Mouse (Mus musculus): ENCODE measurements around the gene Dennd2a. TPM values are rescaled to one million over a fixed set of nuclear protein-coding genes. Genes with fewer than 3 reads are reported as not detected.

Dennd2a gene
- polyA plus RNA-seq, 1 experiment: 4.3 TPM

DNA sequence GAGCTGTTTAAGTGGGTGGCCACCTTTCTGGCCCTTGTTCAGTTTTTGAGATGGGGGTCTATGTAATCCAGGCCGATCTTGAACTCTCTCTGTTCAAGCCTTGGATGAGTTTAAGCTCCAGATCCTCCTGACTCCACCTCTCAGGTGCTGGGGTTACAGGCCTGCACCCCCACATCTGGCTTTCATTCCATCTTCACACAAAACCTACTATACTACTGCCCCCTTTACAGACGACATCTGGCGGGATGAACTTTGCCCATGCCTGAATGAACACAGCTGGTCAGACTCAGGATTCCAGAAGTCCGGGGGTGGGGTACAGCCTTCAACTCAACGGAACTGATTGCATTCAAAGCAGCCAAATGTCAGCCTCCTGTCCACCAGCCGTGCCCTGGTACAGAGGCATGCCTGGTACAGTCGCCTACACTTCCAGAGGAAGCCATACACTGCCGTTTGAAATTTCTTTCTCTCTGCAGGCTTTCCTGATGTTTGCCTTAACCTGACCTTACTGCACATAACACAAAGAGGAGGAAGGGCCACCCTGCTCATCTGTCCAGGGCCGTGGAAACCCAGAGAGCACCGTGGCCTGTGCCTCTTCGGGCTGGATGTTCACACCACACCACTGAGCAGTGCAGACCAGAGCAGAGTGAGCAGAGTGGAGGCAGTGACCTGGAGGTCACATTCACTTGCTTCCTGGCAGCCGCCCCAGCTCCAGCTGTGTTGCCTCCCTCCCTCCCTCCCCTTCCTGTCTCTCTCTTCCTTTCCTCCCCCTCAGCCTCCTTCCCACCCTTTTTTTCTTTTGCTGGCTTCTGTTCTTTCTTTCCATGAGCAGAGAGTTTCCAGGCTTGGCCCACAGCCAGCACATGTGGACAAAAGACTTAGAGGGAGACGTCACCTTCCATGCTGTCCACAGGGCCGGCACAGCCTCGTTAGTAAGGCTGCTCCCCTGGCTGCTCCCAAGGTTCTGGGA lies 14.8 kb downstream of the Dennd2a start:
- peaks cover 48% of the 10 kb centered on the region for H3K4me1 ChIP-seq (ENCODE audit: control insufficient read depth, insufficient read depth, low read length)
- no peak overlapping the region for H3K27ac ChIP-seq (ENCODE audit: insufficient read depth, low read depth, low read length)
- TF ChIP-seq CTCF (IDR thresholded peaks at IDR 0.05; ENCODE audit: low read depth, low read length) (no peak), POLR2A (IDR thresholded peaks at IDR 0.05; ENCODE audit: borderline replicate concordance, low read depth, low read length) (no peak)
- H3K4me3 ChIP-seq (ENCODE audit: insufficient read depth, low read length): no peak overlapping the region

DNA sequence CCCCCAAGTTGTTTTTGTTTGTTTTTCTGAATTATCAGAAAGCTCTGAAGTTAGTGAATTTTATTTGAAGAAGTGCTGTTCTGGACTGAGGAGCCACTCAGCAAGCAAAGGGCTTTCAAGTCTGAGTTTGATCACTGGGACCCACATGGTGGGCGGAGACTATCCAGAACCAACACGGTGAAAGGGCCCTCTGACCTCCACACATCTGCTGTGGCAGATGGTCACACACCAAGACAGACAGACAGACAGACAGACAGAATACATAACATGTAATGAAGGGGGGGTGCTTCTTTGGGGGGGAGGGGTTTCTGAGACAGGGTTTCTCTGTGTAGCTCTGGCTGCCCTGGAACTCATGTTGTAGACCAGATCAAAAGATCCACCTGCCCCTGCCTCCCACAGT lies 17.1 kb downstream of the Dennd2a start:
- peaks cover 52% of the 10 kb centered on the region for H3K4me1 ChIP-seq (ENCODE audit: control insufficient read depth, insufficient read depth, low read length)
- TF ChIP-seq CTCF (IDR thresholded peaks at IDR 0.05; ENCODE audit: low read depth, low read length): no peak
- no peak for TF ChIP-seq POLR2A (IDR thresholded peaks at IDR 0.05; ENCODE audit: borderline replicate concordance, low read depth, low read length)
- H3K27ac ChIP-seq (ENCODE audit: insufficient read depth, low read depth, low read length): no peak overlapping the region
- H3K4me3 ChIP-seq (ENCODE audit: insufficient read depth, low read length): no peak overlapping the region

GRCm38 (mm10) chr6:39539679-39540155 lies 17.9 kb downstream of the Dennd2a start:
- H3K4me1 ChIP-seq (ENCODE audit: control insufficient read depth, insufficient read depth, low read length): peaks cover 47% of the 10 kb centered on the region
- TF ChIP-seq POLR2A (IDR thresholded peaks at IDR 0.05; ENCODE audit: borderline replicate concordance, low read depth, low read length) (no peak), CTCF (IDR thresholded peaks at IDR 0.05; ENCODE audit: low read depth, low read length) (no peak)

DNA sequence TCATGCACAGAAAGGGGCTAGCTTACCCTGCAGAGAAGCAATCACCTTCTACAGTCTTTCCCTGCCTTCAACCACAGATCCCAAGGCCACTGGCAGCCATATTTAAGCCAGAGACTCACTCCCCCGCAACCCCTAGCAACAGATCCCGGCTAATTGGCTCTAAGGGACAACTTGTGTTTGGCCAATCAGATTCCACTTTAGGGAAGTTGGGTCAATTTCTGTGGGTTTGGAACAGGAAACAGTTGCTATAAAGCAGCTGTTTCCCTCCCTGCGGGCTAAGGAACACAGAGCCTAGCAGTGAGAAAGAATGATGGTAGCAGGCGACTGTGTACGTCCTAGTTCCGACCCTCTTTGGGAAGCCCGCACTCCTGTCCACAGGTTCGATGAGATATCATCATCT lies 19.4 kb downstream of the Dennd2a start:
- H3K4me3 ChIP-seq (ENCODE audit: insufficient read depth, low read length): no peak overlapping the region
- peak overlapping the region; percentile 71 for H3K27ac ChIP-seq (ENCODE audit: insufficient read depth, low read depth, low read length)
- H3K4me1 ChIP-seq (ENCODE audit: control insufficient read depth, insufficient read depth, low read length): peaks cover 45% of the 10 kb centered on the region
- no peak for TF ChIP-seq POLR2A (IDR thresholded peaks at IDR 0.05; ENCODE audit: borderline replicate concordance, low read depth, low read length)
- TF ChIP-seq CTCF (IDR thresholded peaks at IDR 0.05; ENCODE audit: low read depth, low read length): no peak

More at GRCm38 (mm10) chr6:39539679-39540155, 17.9 kb downstream of the Dennd2a start:
- Histone ChIP-seq H3K4me3 (ENCODE audit: insufficient read depth, low read length) (no peak overlapping the region), H3K27ac (ENCODE audit: insufficient read depth, low read depth, low read length) (0 out of 2 replicates have a peak overlapping the region, but pooled peaks have one; percentile 6)

GRCm38 (mm10) chr6:39537276-39537675 lies 20.4 kb downstream of the Dennd2a start:
- H3K4me1 ChIP-seq (ENCODE audit: control insufficient read depth, insufficient read depth, low read length): peaks cover 35% of the 10 kb centered on the region
- no peak for TF ChIP-seq POLR2A (IDR thresholded peaks at IDR 0.05; ENCODE audit: borderline replicate concordance, low read depth, low read length)
- no peak overlapping the region for H3K4me3 ChIP-seq (ENCODE audit: insufficient read depth, low read length)
- no peak overlapping the region for H3K27ac ChIP-seq (ENCODE audit: insufficient read depth, low read depth, low read length)

DNA sequence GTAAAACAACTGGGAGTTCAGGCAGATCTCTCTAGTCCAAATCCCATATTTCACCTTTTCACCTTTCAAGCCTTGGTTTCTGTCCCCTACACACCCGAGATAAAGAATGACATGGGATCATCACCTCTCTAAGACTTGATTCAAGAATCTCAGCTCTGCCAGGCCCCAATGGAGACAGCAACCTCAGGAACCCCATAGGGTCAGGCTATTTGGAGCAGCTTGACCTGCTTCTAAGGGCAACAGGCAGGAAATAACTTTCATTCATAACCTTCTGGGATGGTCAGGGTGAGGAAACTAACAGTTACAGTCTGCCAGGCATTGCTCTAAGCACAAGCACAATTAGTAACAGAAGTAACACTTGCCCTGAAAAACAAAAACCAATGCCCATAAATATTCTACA lies 21.0 kb downstream of the Dennd2a start:
- H3K27ac ChIP-seq (ENCODE audit: insufficient read depth, low read depth, low read length): no peak overlapping the region
- TF ChIP-seq CTCF (IDR thresholded peaks at IDR 0.05; ENCODE audit: low read depth, low read length) (no peak), POLR2A (IDR thresholded peaks at IDR 0.05; ENCODE audit: borderline replicate concordance, low read depth, low read length) (no peak)
- peaks cover 35% of the 10 kb centered on the region for H3K4me1 ChIP-seq (ENCODE audit: control insufficient read depth, insufficient read depth, low read length)
- H3K4me3 ChIP-seq (ENCODE audit: insufficient read depth, low read length): no peak overlapping the region

DNA sequence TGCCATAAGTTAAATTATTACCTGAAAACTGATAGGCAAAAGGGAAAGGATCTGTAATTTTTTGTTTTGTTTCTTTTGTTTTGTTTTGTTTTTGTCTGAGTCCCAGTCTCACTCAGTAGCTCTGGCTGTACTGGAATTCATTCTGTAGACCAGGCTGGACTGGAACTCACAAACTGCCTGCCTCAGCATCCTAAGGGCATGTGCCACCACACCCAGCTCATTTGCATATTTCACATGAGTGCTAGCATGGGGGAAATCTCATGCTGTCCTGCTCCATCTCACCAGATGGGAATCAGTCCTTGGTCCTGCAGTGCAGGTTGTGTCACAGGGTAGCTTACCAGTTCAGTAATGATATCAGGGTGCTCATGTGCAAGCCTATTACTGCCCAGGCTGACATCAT lies 22.7 kb downstream of the Dennd2a start:
- TF ChIP-seq CTCF (IDR thresholded peaks at IDR 0.05; ENCODE audit: low read depth, low read length) (no peak), POLR2A (IDR thresholded peaks at IDR 0.05; ENCODE audit: borderline replicate concordance, low read depth, low read length) (no peak)
- Histone ChIP-seq H3K4me1 (ENCODE audit: control insufficient read depth, insufficient read depth, low read length) (peaks cover 34% of the 10 kb centered on the region), H3K4me3 (ENCODE audit: insufficient read depth, low read length) (no peak overlapping the region), H3K27ac (ENCODE audit: insufficient read depth, low read depth, low read length) (no peak overlapping the region)

DNA sequence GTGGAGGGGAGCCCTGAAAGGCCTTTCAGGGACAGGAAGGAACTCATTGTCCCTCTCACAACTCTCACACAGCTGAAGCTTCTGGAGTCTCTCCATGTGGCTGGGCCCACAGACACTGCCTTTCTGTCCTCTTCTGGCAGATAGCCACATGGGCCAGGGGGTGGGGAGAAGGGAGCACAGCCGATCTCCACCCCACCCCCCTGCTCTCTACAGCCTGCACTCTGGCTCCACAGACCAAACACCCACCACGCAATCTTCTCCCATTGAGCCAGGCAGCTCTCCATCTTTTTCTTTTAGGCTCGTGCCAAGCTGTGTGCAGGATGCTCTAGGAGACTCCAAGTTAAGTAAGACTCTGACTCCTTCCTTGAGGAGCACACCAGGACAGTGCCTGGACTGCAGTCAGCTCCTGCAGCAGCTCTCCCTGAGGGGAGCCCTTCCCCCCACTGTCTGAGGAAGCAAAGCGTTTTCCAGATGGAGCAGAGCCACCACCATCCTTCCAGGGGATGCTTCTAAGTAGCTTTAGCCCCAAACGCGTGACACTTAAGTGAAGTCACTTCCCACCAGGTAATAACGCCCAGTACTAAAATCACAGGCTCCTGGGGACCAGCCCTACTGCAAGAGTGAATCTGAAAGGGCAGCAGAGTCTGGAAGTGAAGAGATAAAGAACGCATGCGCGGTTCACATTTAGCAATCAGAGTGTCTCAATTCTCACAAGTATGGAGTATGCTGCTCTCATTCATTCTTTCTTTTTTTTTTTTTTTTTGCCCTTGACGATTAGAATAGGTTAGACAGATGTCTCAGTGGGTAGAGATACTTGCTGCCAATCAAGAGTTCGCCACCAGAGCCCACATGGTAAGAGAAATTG lies 28.8 kb downstream of the Dennd2a start:
- peak overlapping the region; percentile 62 for H3K4me3 ChIP-seq (ENCODE audit: insufficient read depth, low read length)
- H3K4me1 ChIP-seq (ENCODE audit: control insufficient read depth, insufficient read depth, low read length): peaks cover 27% of the 10 kb centered on the region
- TF ChIP-seq CTCF (IDR thresholded peaks at IDR 0.05; ENCODE audit: low read depth, low read length) (no peak), POLR2A (IDR thresholded peaks at IDR 0.05; ENCODE audit: borderline replicate concordance, low read depth, low read length) (no peak)
- peak overlapping the region; percentile 99 for H3K27ac ChIP-seq (ENCODE audit: insufficient read depth, low read depth, low read length)

DNA sequence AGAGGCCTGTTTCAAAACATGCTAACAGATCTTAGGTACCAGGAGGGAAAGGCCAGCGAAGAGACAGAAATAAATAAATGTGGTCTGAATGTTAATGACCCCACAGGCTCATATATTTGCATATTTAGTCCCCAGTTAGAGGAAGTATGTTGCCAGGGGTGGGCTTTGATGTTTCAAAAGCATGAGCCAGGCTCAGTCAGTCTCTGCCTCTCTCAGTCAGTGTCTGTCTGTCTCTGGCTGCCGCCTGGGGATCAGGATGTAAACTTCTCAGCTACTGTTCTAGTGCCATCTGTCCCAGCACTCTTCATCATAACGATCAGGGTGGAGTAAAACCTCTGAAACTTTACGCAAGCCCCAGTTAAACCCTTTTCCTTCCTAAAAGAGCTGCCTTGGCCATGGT lies 29.9 kb downstream of the Dennd2a start:
- H3K4me1 ChIP-seq (ENCODE audit: control insufficient read depth, insufficient read depth, low read length): peaks cover 27% of the 10 kb centered on the region
- H3K27ac ChIP-seq (ENCODE audit: insufficient read depth, low read depth, low read length): peak overlapping the region; percentile 99
- TF ChIP-seq POLR2A (IDR thresholded peaks at IDR 0.05; ENCODE audit: borderline replicate concordance, low read depth, low read length) (no peak), CTCF (IDR thresholded peaks at IDR 0.05; ENCODE audit: low read depth, low read length) (no peak)
- peak overlapping the region; percentile 62 for H3K4me3 ChIP-seq (ENCODE audit: insufficient read depth, low read length)
